7 mouse cellular contexts compared by ENCODE assay signal in the genomic region with DNA sequence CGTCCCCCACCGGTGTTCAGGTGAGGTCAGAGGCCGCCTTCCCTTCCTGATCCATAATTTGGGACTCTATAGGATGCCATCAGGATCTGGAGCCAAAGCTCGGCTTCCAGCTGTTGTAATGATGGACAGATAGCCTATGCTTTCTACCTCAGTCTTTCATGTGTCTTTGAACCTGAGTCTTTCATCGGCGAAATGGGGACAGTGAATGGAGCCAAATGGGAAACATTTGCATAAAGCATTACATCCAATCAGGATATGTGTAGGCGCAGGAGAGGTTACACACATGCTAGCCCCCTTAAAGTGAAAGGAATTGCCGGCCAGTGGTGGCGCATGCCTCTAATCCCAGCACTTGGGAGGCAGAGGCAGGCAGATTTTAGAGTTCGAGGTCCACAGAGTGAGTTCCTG. TPM values are rescaled to one million over a fixed set of nuclear protein-coding genes. Genes with fewer than 3 reads are reported as not detected.
DNase-seq lines count a peak whose midpoint lies in the region; ATAC-seq and TF ChIP-seq lines count a peak whose summit lies in the region.

No protein-coding gene starts in this region.

- ATAC-seq in neural tube, embryonic 11.5 days (ENCODE audit: insufficient read depth, low FRiP score, low TSS enrichment) = peak; percentile 64
- peak; percentile 71 for ATAC-seq in liver, postnatal 0 days
- ATAC-seq in stomach, embryonic 14.5 days (ENCODE audit: insufficient number of reproducible peaks, insufficient read depth, low FRiP score, low read depth) = peak; percentile 55; the same call in 1 of the 2 replicates

- H3K9ac ChIP-seq in neural tube, embryonic 11.5 days (ENCODE audit: low read length) = peak overlapping the region; percentile 70
- peak overlapping the region; percentile 74 for H3K9ac ChIP-seq in liver, postnatal 0 days (replicated peaks)
- peak overlapping the region; percentile 60 for H3K9ac ChIP-seq in stomach, embryonic 14.5 days (replicated peaks; ENCODE audit: low read depth, low read length)

- H3K27me3 ChIP-seq in neural tube, embryonic 11.5 days (ENCODE audit: control insufficient read depth, insufficient read depth, low read length) = no peaks in the 10 kb centered on the region
- no peaks in the 10 kb centered on the region for H3K27me3 ChIP-seq in liver, postnatal 0 days (ENCODE audit: insufficient read depth, low read length)
- no peaks in the 10 kb centered on the region for H3K27me3 ChIP-seq in stomach, embryonic 14.5 days (ENCODE audit: control insufficient read depth, insufficient read depth, low read length)

- 3% methylated on average over 10 of the region's 10 CpGs for WGBS in neural tube, embryonic 11.5 days
- 1% methylated on average over 10 of the region's 10 CpGs for WGBS in liver, postnatal 0 days (ENCODE audit: insufficient replicate concordance)
- WGBS in stomach, embryonic 14.5 days = 3% methylated on average over 10 of the region's 10 CpGs

- no peak for DNase-seq in neural tube, embryonic 11.5 days (ENCODE audit: low spot score)
- no peak for DNase-seq in neural tube, embryonic 10.5 days (ENCODE audit: extremely low spot score, low spot score)
- peak; percentile 40 for DNase-seq in heart, postnatal 4 days
- peak; percentile 49 for DNase-seq in liver, postnatal 0 days
- no peak for DNase-seq in frontal cortex, postnatal 25 days (ENCODE audit: low spot score in 2 of 2)

- TF ChIP-seq EP300 in liver, postnatal 0 days (IDR thresholded peaks at IDR 0.05; ENCODE audit: low read depth) = no peak

- H3K27ac ChIP-seq in neural tube, embryonic 11.5 days (ENCODE audit: low read depth, low read length) = peak overlapping the region; percentile 70
- peak overlapping the region; percentile 51 for H3K27ac ChIP-seq in cortical plate, adult 2 months (ENCODE audit: insufficient read depth, low read length)
- H3K27ac ChIP-seq in liver, postnatal 0 days (ENCODE audit: low read depth) = peak overlapping the region; percentile 84
- H3K27ac ChIP-seq in stomach, embryonic 14.5 days (ENCODE audit: low read length) = peak overlapping the region; percentile 52; the same call in 1 of the 2 replicates

- H3K9me3 ChIP-seq in neural tube, embryonic 11.5 days (ENCODE audit: control insufficient read depth, low read length) = no peaks in the 10 kb centered on the region
- no peaks in the 10 kb centered on the region for H3K9me3 ChIP-seq in liver, postnatal 0 days (ENCODE audit: low read length)
- no peaks in the 10 kb centered on the region for H3K9me3 ChIP-seq in stomach, embryonic 14.5 days (ENCODE audit: control insufficient read depth, low read depth, low read length)

- TF ChIP-seq CTCF in cortical plate, adult 2 months (IDR thresholded peaks at IDR 0.05; ENCODE audit: extremely low read depth, insufficient read depth, low read length) = no peak
- 0 out of 2 replicates have a peak, but pooled peaks have one; percentile 21 for TF ChIP-seq CTCF in liver, postnatal 0 days (IDR thresholded peaks at IDR 0.05; ENCODE audit: low read depth)

- peak overlapping the region; percentile 74 for H3K4me3 ChIP-seq in neural tube, embryonic 11.5 days (ENCODE audit: low read depth, low read length)
- peak overlapping the region; percentile 54 for H3K4me3 ChIP-seq in cortical plate, adult 2 months (ENCODE audit: insufficient read depth, low read length)
- H3K4me3 ChIP-seq in liver, postnatal 0 days (ENCODE audit: low read depth, low read length) = peak overlapping the region; percentile 75
- peak overlapping the region; percentile 84 for H3K4me3 ChIP-seq in stomach, embryonic 14.5 days (ENCODE audit: low read depth, low read length)

- H3K4me1 ChIP-seq in neural tube, embryonic 11.5 days (ENCODE audit: control insufficient read depth, insufficient read depth, low read length) = peaks cover 5% of the 10 kb centered on the region; the same call in 1 of the 2 replicates
- peaks cover 2% of the 10 kb centered on the region; the same call in 1 of the 2 replicates for H3K4me1 ChIP-seq in cortical plate, adult 2 months (ENCODE audit: control insufficient read depth, insufficient read depth, low read length)
- H3K4me1 ChIP-seq in liver, postnatal 0 days (ENCODE audit: insufficient read depth) = peaks cover 12% of the 10 kb centered on the region
- H3K4me1 ChIP-seq in stomach, embryonic 14.5 days (ENCODE audit: control insufficient read depth, insufficient read depth, low read length) = peaks cover 4% of the 10 kb centered on the region; the same call in 1 of the 2 replicates

- TF ChIP-seq POLR2A in cortical plate, adult 2 months (IDR thresholded peaks at IDR 0.05; ENCODE audit: extremely low read depth, insufficient read depth, low read length) = no peak

- peaks cover 6% of the 10 kb centered on the region for H3K36me3 ChIP-seq in neural tube, embryonic 11.5 days (ENCODE audit: control insufficient read depth, insufficient read depth, low read length)
- peaks cover 29% of the 10 kb centered on the region; the same call in 1 of the 2 replicates for H3K36me3 ChIP-seq in liver, postnatal 0 days (replicated peaks; ENCODE audit: insufficient read depth, low read length)
- H3K36me3 ChIP-seq in stomach, embryonic 14.5 days (ENCODE audit: control insufficient read depth, insufficient read depth, low read length) = peaks cover 35% of the 10 kb centered on the region

- H3K4me2 ChIP-seq in neural tube, embryonic 11.5 days (ENCODE audit: low read depth) = peak overlapping the region; percentile 70
- peak overlapping the region; percentile 91 for H3K4me2 ChIP-seq in liver, postnatal 0 days (ENCODE audit: low read depth, low read length)
- peak overlapping the region; percentile 66 for H3K4me2 ChIP-seq in stomach, embryonic 14.5 days (replicated peaks; ENCODE audit: low read depth, low read length)

RNA-seq across cellular contexts. Expression of a gene that starts 0.7 kb away (rescaled TPM):
- 22.9 and 23.2 TPM in 2 replicates for polyA plus RNA-seq in neural tube, embryonic 11.5 days (2014; fragmentation: Nextera tagmentation; extraction: Ambion mirVana)
- 17.0 and 17.3 TPM in 2 replicates for polyA plus RNA-seq in cortical plate, adult 2 months (2012; rRNA removed)
- 1 to 10 TPM; 5.0 to 5.8 TPM for total RNA-seq in heart, postnatal 4 days (2021)
- 3.1 TPM in 2 replicates for polyA plus RNA-seq in liver, postnatal 0 days (2015; fragmentation: Nextera tagmentation; extraction: Ambion mirVana)
- polyA plus RNA-seq in stomach, embryonic 14.5 days (2014; fragmentation: Nextera tagmentation; extraction: Ambion mirVana) = 16.0 and 17.6 TPM in 2 replicates

RNA-seq across cellular contexts. Expression of a gene that starts 5.2 kb away (rescaled TPM):
- not detected in 2 replicates for polyA plus RNA-seq in neural tube, embryonic 11.5 days (2014; fragmentation: Nextera tagmentation; extraction: Ambion mirVana)
- polyA plus RNA-seq in cortical plate, adult 2 months (2012; rRNA removed) = 0.23 and 0.66 TPM in 2 replicates
- total RNA-seq in heart, postnatal 4 days (2021) = 1 to 10 TPM in 1 of 2 experiments, under 1 TPM in 1; 0.92 to 1.9 TPM
- not detected in 2 replicates for polyA plus RNA-seq in liver, postnatal 0 days (2015; fragmentation: Nextera tagmentation; extraction: Ambion mirVana)
- polyA plus RNA-seq in stomach, embryonic 14.5 days (2014; fragmentation: Nextera tagmentation; extraction: Ambion mirVana) = not detected in 2 replicates

RNA-seq across cellular contexts. Expression of a gene that starts 9.5 kb away (rescaled TPM):
- 87.9 and 88.6 TPM in 2 replicates for polyA plus RNA-seq in neural tube, embryonic 11.5 days (2014; fragmentation: Nextera tagmentation; extraction: Ambion mirVana)
- 200 and 204 TPM in 2 replicates for polyA plus RNA-seq in cortical plate, adult 2 months (2012; rRNA removed)
- total RNA-seq in heart, postnatal 4 days (2021) = 100 to 1,000 TPM; 101 to 104 TPM
- polyA plus RNA-seq in liver, postnatal 0 days (2015; fragmentation: Nextera tagmentation; extraction: Ambion mirVana) = 101 and 109 TPM in 2 replicates
- 130 and 134 TPM in 2 replicates for polyA plus RNA-seq in stomach, embryonic 14.5 days (2014; fragmentation: Nextera tagmentation; extraction: Ambion mirVana)

RNA-seq across cellular contexts. Expression of a gene that starts 10.1 kb away (rescaled TPM):
- polyA plus RNA-seq in neural tube, embryonic 11.5 days (2014; fragmentation: Nextera tagmentation; extraction: Ambion mirVana) = 3.8 and 4.8 TPM in 2 replicates
- polyA plus RNA-seq in cortical plate, adult 2 months (2012; rRNA removed) = 5.0 and 5.2 TPM in 2 replicates
- total RNA-seq in heart, postnatal 4 days (2021) = 10 to 100 TPM; 33.3 to 34.0 TPM
- polyA plus RNA-seq in liver, postnatal 0 days (2015; fragmentation: Nextera tagmentation; extraction: Ambion mirVana) = 2.5 and 3.1 TPM in 2 replicates
- polyA plus RNA-seq in stomach, embryonic 14.5 days (2014; fragmentation: Nextera tagmentation; extraction: Ambion mirVana) = 6.3 and 8.3 TPM in 2 replicates

RNA-seq across cellular contexts. Expression of a gene that starts 18.3 kb away (rescaled TPM):
- 12.9 and 14.0 TPM in 2 replicates for polyA plus RNA-seq in neural tube, embryonic 11.5 days (2014; fragmentation: Nextera tagmentation; extraction: Ambion mirVana)
- polyA plus RNA-seq in cortical plate, adult 2 months (2012; rRNA removed) = 7.2 and 7.6 TPM in 2 replicates
- total RNA-seq in heart, postnatal 4 days (2021) = 1 to 10 TPM; 1.8 to 2.3 TPM
- 2.0 and 2.2 TPM in 2 replicates for polyA plus RNA-seq in liver, postnatal 0 days (2015; fragmentation: Nextera tagmentation; extraction: Ambion mirVana)
- polyA plus RNA-seq in stomach, embryonic 14.5 days (2014; fragmentation: Nextera tagmentation; extraction: Ambion mirVana) = 9.0 and 9.2 TPM in 2 replicates

Comparison
In these comparisons a context has a peak if more than half of its experiments do, and no peak if none do; other contexts are left out.
1. DNase-seq: peak in heart, postnatal 4 days (single experiment) and liver, postnatal 0 days (single experiment); none in neural tube, embryonic 11.5 days (single experiment), neural tube, embryonic 10.5 days (single experiment) and frontal cortex, postnatal 25 days (0 of 2).
2. Peak in every context shown above with its lines, with median percentiles within 50 percentile points of each other: ATAC-seq, H3K27ac ChIP-seq, H3K4me2 ChIP-seq, H3K4me3 ChIP-seq and H3K9ac ChIP-seq.